Mouse (Mus musculus) liver, embryonic 13.5 days (tissue): ENCODE data around the gene Abi3. TPM values are rescaled to one million over a fixed set of nuclear protein-coding genes. Genes with fewer than 3 reads are reported as not detected.

Experiments
- ATAC-seq: fragments of 200-750 bp; cut with Nextera tagmentation; 2 replicates; pipeline ENCODE4 v1.8.0; 2017; ENCODE audit warnings: low read depth, mild to moderate bottlenecking, moderate number of reproducible peaks, moderate library complexity
- DNase-seq: peaks from one replicate; pipeline ENCODE4 v3.0.0; 2022
- H3K27ac ChIP-seq: fragments of 300-500 bp; sonication (generic); 2 replicates; pipeline ENCODE4 v1.5.1; 2015; ENCODE audit warnings: moderate library complexity, mild to moderate bottlenecking, inconsistent platforms
- H3K27me3 ChIP-seq: fragments of 300-500 bp; sonication (generic); 2 replicates; pipeline ENCODE4 v1.6.1; 2015; ENCODE audit warnings: mild to moderate bottlenecking, inconsistent platforms
- H3K36me3 ChIP-seq: fragments of 300-500 bp; sonication (generic); 2 replicates; pipeline ENCODE4 v1.6.1; 2015; ENCODE audit warnings: mild to moderate bottlenecking, inconsistent platforms
- H3K4me1 ChIP-seq: fragments of 300-500 bp; sonication (generic); replicated peaks from 2 replicates; pipeline ENCODE4 v1.6.1; 2015; ENCODE audit warnings: inconsistent platforms
- H3K4me2 ChIP-seq: fragments of 300-500 bp; sonication (generic); 2 replicates; pipeline ENCODE4 v1.6.1; 2015; ENCODE audit warnings: inconsistent platforms, mild to moderate bottlenecking, moderate library complexity
- H3K4me3 ChIP-seq: fragments of 300-500 bp; sonication (generic); replicated peaks from 2 replicates; pipeline ENCODE4 v1.5.1; 2015; ENCODE audit warnings: mild to moderate bottlenecking, inconsistent platforms
- H3K9ac ChIP-seq: fragments of 300-500 bp; sonication (generic); 2 replicates; pipeline ENCODE4 v1.6.1; 2015; ENCODE audit warnings: mild to moderate bottlenecking, inconsistent platforms
- H3K9me3 ChIP-seq: fragments of 300-500 bp; sonication (generic); replicated peaks from 2 replicates; pipeline ENCODE4 v1.6.1; 2016; ENCODE audit warnings: inconsistent platforms
- WGBS: fragments of 180-500 bp; shearing (Covaris S2); methylation state at CpG from one replicate; pipeline ENCODE4 v1.1.7; 2015; ENCODE audit not compliant: insufficient replicate concordance; 5-methylcytosine and 5-hydroxymethylcytosine counted together
- polyA plus RNA-seq: library from polyadenylated mRNA; unstranded; fragments of >200 nt; fragmentation: Nextera tagmentation; extraction: Ambion mirVana; gene quantifications from 2 replicates; pipeline ENCODE4 v1.2.1, GENCODE M21; 2015

The Abi3 gene
- polyA plus RNA-seq, 1 experiment from 2014 or later, result 5.8 TPM

DNA sequence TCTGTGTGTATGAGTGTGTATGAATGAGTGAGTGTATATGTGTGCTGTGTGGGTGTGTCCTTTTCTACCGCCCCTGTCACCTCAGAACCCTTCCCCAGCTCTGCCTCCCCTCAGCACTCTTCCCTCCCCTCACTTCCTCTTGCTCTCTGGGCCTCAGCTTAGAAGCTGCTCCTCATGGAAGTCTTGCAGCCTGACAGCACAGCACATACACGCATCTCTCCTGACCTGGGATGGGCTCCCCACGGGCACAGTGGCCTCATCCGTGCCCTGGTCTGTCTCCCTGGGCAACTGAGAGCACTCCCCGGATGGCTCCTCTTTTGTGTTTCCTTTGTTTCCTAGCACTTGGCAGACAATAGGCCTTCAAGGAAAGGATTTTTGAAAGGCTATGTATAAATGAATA, 32.7 kb downstream of the Abi3 start:
- Histone ChIP-seq H3K27ac (peak overlapping the region; percentile 98), H3K4me1 (peaks cover 80% of the 10 kb centered on the region), H3K4me3 (no peak overlapping the region), H3K27me3 (no peaks in the 10 kb centered on the region), H3K9me3 (peaks cover 5% of the 10 kb centered on the region; the same call in 1 of the 2 replicates), H3K4me2 (peak overlapping the region; percentile 63), H3K9ac (peak overlapping the region; percentile 72), H3K36me3 (no peaks in the 10 kb centered on the region)
- no peak for ATAC-seq
- DNase-seq, result no peak
- 44% methylated on average over 5 of the region's 5 CpGs for WGBS

DNA sequence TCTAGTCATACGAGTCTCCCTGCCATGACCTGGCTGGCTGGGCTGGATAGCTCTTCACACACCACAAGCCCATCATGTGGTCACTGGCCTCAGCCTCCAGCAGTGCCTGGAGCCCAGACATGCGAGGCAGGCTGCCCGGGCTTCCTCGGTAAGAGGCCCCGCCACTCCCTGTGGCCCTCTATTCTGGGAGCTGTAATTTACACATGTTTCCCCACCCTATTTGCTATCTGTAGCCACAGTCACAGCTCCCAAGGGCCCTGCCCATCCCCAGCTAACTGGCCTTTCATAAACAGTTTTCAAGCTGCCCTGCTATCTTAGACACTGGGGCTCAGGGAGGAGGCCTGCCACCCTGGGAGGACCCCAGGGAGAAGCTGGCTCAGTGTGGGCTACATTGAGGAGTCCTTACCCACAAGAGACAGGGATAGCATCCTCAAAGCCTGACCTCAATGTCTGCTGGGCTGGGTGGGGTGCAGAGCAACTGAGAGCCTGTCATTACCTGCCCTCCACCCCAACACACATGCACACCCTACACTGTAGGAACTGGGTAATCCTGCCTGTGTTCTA, 33.7 kb downstream of the Abi3 start:
- Histone ChIP-seq H3K4me2 (peak overlapping the region; percentile 63), H3K36me3 (no peaks in the 10 kb centered on the region), H3K9ac (peak overlapping the region; percentile 78), H3K4me3 (peak overlapping the region; percentile 33), H3K27me3 (no peaks in the 10 kb centered on the region), H3K9me3 (peaks cover 5% of the 10 kb centered on the region; the same call in 1 of the 2 replicates), H3K4me1 (peaks cover 91% of the 10 kb centered on the region), H3K27ac (peak overlapping the region; percentile 98)
- ATAC-seq (peak; percentile 94), DNase-seq (peak; percentile 87)
- WGBS, result 15% methylated on average over 5 of the region's 5 CpGs

DNA sequence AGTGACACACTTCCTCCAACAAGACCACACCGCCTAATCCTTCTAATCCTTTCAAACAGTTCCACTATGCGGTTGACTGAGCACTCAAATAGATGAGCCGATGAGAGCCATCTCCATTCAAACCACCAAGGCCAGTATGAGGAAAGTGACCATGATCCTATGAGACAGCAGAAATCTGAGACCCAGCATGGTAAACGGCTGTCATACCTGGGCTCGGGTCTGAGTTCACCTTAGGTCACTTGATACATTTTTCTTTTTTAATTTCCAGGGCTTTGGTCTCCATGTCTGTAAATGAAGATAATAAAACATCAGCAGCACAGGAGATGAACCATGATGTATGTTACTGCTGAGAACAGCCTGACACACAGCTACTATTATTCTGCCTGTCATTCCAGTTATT, 34.4 kb downstream of the Abi3 start:
- DNase-seq, result no peak
- Histone ChIP-seq H3K27me3 (no peaks in the 10 kb centered on the region), H3K27ac (peak overlapping the region; percentile 98), H3K4me3 (peak overlapping the region; percentile 33), H3K36me3 (no peaks in the 10 kb centered on the region), H3K9ac (peak overlapping the region; percentile 78), H3K4me1 (peaks cover 97% of the 10 kb centered on the region), H3K9me3 (peaks cover 5% of the 10 kb centered on the region; the same call in 1 of the 2 replicates), H3K4me2 (peak overlapping the region; percentile 63)
- 80% methylated on average over 5 of the region's 5 CpGs for WGBS
- ATAC-seq, result no peak

DNA sequence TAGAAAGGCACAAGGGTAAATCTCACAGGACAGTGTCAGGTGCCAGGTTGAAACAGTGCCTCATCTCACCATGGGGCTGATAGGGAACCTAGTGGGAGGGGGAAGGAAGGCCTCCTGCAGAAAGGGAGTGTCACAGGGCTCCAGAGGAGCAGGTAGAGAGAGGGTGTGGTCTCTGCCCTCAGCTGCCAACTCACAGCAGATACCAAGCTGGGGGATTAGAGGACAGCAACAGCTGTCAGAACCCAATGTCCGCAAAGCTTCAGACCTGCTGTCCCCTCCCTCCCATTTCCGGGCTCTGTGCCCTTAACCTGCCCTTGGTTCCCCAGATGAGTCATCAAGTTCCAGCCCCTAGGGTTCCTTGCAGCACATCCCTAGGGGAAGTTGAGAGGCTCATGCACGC, 36.7 kb downstream of the Abi3 start:
- Histone ChIP-seq H3K4me1 (peaks cover 98% of the 10 kb centered on the region), H3K4me2 (peak overlapping the region; percentile 62), H3K4me3 (0 out of 2 replicates have a peak overlapping the region, but pooled peaks have one; percentile 24), H3K9ac (peak overlapping the region; percentile 77), H3K27ac (peak overlapping the region; percentile 98), H3K36me3 (no peaks in the 10 kb centered on the region), H3K9me3 (peaks cover 5% of the 10 kb centered on the region; the same call in 1 of the 2 replicates), H3K27me3 (no peaks in the 10 kb centered on the region)
- ATAC-seq (peak; percentile 70), DNase-seq (peak; percentile 73)
- 18% methylated on average over 3 of the region's 3 CpGs for WGBS

DNA sequence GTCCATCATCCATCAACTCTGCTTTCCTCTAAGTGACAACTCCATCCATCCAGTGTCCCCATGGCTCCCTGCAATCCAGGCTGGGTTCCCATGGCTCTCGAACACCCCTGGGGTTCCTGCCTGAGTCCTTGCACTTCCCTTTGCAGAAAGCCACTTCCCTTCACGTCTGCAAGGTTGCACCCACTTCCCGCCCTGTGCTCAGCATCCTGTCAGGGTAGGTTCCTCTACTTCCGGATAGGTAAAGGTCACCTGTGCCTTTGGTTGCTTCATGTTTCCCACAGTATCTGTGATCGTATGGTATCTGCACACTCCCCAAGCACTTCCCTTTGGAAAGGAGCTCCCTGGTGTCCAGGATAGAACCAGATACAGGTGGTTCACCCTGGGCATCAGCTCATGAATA, 37.3 kb downstream of the Abi3 start:
- H3K9ac ChIP-seq, result peak overlapping the region; percentile 77
- no peaks in the 10 kb centered on the region for H3K36me3 ChIP-seq
- 48% methylated on average over 5 of the region's 5 CpGs for WGBS
- peak overlapping the region; percentile 62 for H3K4me2 ChIP-seq
- peaks cover 98% of the 10 kb centered on the region for H3K4me1 ChIP-seq
- no peaks in the 10 kb centered on the region for H3K27me3 ChIP-seq
- DNase-seq (no peak), ATAC-seq (no peak)
- H3K9me3 ChIP-seq, result peaks cover 5% of the 10 kb centered on the region; the same call in 1 of the 2 replicates
- peak overlapping the region; percentile 98 for H3K27ac ChIP-seq
- 0 out of 2 replicates have a peak overlapping the region, but pooled peaks have one; percentile 7 for H3K4me3 ChIP-seq

DNA sequence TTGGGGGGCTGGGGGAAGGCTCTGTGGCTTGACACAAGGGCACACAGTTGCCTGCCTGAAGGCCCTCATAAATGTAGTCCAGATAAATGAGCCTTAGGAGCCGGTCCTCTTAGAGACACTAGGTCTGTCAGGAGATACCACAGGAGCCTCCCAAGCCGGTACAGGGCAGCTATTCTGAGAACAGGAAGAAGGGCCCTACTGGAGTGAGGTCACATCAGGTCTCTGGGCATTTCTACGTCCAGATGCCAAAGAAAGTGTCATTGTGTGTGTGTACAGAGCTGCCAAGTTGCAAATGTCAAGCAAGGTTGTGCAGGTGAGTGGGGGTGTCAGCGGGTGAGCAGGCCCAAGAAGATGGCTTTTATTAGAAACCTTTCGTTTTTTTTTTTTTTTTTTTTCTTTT, 46.7 kb downstream of the Abi3 start:
- DNase-seq, result no peak

DNA sequence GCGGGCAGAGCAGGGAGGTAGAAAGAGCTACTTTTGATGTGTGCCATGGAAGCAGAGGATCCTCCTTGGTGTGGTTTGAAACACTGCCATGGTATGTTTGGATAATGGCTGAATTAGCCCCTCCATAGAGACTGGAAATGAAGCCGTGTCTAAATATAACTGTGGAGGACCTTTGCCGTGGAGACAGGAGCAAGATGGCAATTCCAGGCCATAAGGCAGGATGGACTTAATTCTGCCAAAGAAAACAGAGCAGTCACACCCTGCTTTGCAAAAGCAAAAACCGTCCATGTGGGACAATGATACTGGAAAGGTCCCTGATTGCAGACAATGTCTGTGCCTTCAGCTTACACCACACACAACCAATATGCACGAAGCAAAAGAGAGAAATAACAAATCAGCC, 48.1 kb downstream of the Abi3 start:
- no peak for ATAC-seq

More for the DNA sequence above, 46.7 kb downstream of the Abi3 start:
- no peaks in the 10 kb centered on the region for H3K36me3 ChIP-seq
- no peak overlapping the region for H3K4me3 ChIP-seq
- H3K9me3 ChIP-seq, result no peaks in the 10 kb centered on the region
- no peak for ATAC-seq
- H3K27ac ChIP-seq, result no peak overlapping the region
- 37% methylated on average over 5 of the region's 5 CpGs for WGBS
- peaks cover 53% of the 10 kb centered on the region for H3K27me3 ChIP-seq
- peaks cover 60% of the 10 kb centered on the region for H3K4me1 ChIP-seq
- H3K9ac ChIP-seq, result no peak overlapping the region
- no peak overlapping the region for H3K4me2 ChIP-seq

DNA sequence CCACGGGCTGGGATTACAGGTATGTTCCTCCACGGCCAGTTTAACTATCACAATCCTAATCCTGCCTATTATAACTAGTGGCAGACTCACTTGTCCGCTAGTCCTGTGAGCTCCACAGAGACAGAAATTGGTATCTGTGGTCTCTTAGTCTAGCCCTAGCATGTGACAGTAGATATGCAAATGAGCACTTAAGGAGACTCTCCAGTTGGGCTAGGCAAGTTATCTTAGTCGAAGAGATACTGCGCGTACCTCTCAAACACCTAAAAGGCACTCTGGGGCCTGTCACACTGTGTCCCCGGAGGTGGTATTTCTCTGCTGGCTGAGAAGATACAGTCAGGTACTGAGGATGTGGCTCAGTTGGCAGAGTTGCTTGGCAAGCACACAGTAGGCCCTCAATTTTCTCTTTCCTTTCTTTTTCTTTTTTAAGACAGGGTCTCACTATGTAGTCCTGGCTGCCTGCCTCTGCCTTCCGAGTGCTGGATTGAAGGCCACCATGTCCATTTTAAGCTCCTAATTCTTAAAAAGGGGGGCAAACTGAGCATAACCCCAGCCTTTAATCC, 49.2 kb downstream of the Abi3 start:
- Histone ChIP-seq H3K4me3 (no peak overlapping the region), H3K4me2 (peak overlapping the region; percentile 42), H3K4me1 (peaks cover 49% of the 10 kb centered on the region), H3K9me3 (no peaks in the 10 kb centered on the region), H3K36me3 (no peaks in the 10 kb centered on the region), H3K27me3 (peaks cover 45% of the 10 kb centered on the region), H3K27ac (peak overlapping the region; percentile 73), H3K9ac (peak overlapping the region; percentile 54)
- peak; percentile 93 for ATAC-seq
- 40% methylated on average over 8 of the region's 8 CpGs for WGBS
- DNase-seq, result peak; percentile 44

More for the DNA sequence above, 48.1 kb downstream of the Abi3 start:
- no peak overlapping the region for H3K4me3 ChIP-seq
- H3K4me1 ChIP-seq, result peaks cover 49% of the 10 kb centered on the region
- peaks cover 53% of the 10 kb centered on the region for H3K27me3 ChIP-seq
- no peaks in the 10 kb centered on the region for H3K9me3 ChIP-seq
- H3K4me2 ChIP-seq, result no peak overlapping the region
- H3K27ac ChIP-seq, result 0 out of 2 replicates have a peak overlapping the region, but pooled peaks have one; percentile 73
- H3K36me3 ChIP-seq, result no peaks in the 10 kb centered on the region
- no peak overlapping the region for H3K9ac ChIP-seq
- 73% methylated on average over 5 of the region's 5 CpGs for WGBS
- DNase-seq, result no peak

DNA sequence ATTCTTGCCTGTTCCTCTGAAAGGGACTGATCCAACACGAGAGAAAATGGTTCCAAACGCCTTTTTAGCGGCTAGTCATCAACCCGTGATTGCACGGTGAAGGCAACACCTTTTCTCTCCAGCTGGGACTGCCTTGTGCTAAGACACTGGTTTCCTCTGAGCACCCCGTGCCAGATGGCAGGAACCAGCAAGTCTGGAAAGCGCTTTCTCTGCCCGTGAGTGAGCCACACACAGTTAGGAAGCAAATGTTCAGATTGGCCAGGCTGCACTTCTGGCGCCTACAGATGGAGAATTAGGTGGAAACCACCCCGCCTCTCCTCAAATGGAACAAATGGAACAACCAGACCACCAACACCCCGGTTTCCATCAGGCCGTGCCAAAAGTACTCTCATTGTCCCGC, 50.5 kb downstream of the Abi3 start:
- WGBS, result 78% methylated on average over 13 of the region's 13 CpGs
- ATAC-seq (no peak), DNase-seq (no peak)
- Histone ChIP-seq H3K27me3 (peaks cover 34% of the 10 kb centered on the region), H3K4me2 (no peak overlapping the region), H3K36me3 (no peaks in the 10 kb centered on the region), H3K9ac (no peak overlapping the region), H3K4me3 (no peak overlapping the region), H3K9me3 (no peaks in the 10 kb centered on the region), H3K27ac (0 out of 2 replicates have a peak overlapping the region, but pooled peaks have one; percentile 73), H3K4me1 (peaks cover 46% of the 10 kb centered on the region)

DNA sequence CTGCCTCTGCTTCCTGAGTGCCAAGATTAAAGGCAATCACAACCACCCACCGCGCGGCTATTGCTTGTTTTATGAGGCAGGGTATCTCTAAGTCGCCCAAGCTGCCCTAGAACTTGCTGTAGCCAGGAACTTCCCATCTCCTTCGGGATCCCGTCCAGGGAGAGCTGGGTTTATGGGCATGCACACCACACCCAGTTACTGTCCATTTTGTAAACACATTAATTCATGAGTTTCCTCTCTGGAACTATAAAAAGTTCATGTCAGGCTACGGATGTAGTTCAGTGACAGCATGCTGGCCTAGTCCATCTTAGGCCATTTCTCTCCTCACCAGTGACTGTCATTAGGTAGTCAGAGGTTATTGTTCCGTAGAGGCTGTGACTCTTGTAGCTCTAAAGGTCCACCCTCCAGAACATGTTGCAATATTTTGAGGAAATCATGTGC, 52.8 kb downstream of the Abi3 start:
- 0 out of 2 replicates have a peak, but pooled peaks cover 4% of the 10 kb centered on the region for H3K36me3 ChIP-seq
- no peak overlapping the region for H3K4me2 ChIP-seq
- no peak overlapping the region for H3K4me3 ChIP-seq
- ATAC-seq (no peak), DNase-seq (no peak)
- peaks cover 41% of the 10 kb centered on the region for H3K4me1 ChIP-seq
- WGBS, result 73% methylated on average over 8 of the region's 8 CpGs
- H3K9ac ChIP-seq, result no peak overlapping the region
- H3K27me3 ChIP-seq, result peaks cover 10% of the 10 kb centered on the region
- H3K9me3 ChIP-seq, result peaks cover 4% of the 10 kb centered on the region; the same call in 1 of the 2 replicates
- peak overlapping the region; percentile 57 for H3K27ac ChIP-seq

DNA sequence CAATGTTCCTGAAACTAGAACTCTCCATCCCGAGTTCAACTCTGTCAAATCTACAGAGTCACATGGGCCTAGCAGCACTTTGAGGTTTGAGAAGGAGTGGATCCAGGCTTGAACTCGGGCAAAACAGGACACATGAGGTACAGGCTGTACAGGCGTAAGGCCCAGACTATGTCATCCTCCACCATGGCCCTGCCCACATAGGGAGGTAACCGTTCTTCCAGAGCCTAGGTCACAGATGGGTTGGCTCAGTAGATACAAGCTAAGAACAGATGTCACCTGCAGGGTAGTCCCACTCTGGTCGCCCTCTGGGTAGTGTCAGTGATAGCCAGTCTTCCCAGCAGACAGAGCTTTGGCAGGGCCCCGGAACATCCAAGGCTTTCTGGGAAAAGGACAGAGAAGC, 55.8 kb downstream of the Abi3 start:
- no peak overlapping the region for H3K9ac ChIP-seq
- H3K4me2 ChIP-seq, result no peak overlapping the region
- 0 out of 2 replicates have a peak, but pooled peaks cover 9% of the 10 kb centered on the region for H3K36me3 ChIP-seq
- no peak overlapping the region for H3K4me3 ChIP-seq
- WGBS, result 75% methylated on average over 6 of the region's 6 CpGs
- peaks cover 4% of the 10 kb centered on the region; the same call in 1 of the 2 replicates for H3K9me3 ChIP-seq
- no peak overlapping the region; the same call in 1 of the 2 replicates for H3K27ac ChIP-seq
- ATAC-seq, result peak; percentile 62
- no peaks in the 10 kb centered on the region for H3K27me3 ChIP-seq
- no peak for DNase-seq
- H3K4me1 ChIP-seq, result peaks cover 12% of the 10 kb centered on the region
